Mouse (Mus musculus) stomach, postnatal 0 days (tissue): Measurements from ENCODE around the gene Alox12e.

Source experiments
- CTCF ChIP-seq: IDR thresholded peaks from 2 replicates; pipeline ENCODE4 v1.5.1; 2016; ENCODE audit warnings: antibody characterized with exemption, low read depth, mild to moderate bottlenecking, moderate library complexity
- EP300 ChIP-seq: optimal IDR thresholded peaks from 2 replicates; pipeline ENCODE3; 2016; ENCODE audit warnings: antibody characterized with exemption

GRCm38 (mm10) chr11:70308296-70308695 lies 14.1 kb downstream of the Alox12e start:
- TF ChIP-seq EP300 (no peak), CTCF (peak; percentile 57)
